Mouse (Mus musculus): ENCODE measurements around the gene Olfr211.

The Olfr211 gene

DNA sequence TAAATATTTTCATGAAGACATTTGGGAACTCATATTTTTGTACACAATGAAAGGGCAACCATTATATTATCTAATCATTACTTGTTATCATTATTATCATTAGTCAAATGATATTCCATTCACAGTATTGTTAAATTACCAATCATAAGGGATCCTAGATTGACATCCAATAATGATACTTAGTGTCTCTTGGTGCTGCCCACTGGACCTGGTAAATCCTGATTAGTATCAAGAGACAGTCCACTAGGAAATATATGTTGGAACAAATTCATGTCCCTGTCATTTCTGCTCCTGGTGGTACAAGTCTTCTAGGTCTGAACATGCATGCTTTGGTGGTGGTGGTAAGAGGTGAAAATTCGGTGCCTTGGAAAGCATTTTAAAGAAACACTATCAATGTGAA, 49.3 kb downstream of the Olfr211 start, which contains the start of gene Olfr213:
TSS of gene Olfr213 (plus strand) at position 301 of the 400 bp plus-strand sequence.
- TF ChIP-seq GATA4 (IDR thresholded peaks at IDR 0.05; ENCODE audit: insufficient replicate concordance, low read length): no peak

- TF ChIP-seq GATA4 (IDR thresholded peaks at IDR 0.05; ENCODE audit: insufficient replicate concordance, low read length): no peak
Observed at GRCm38 (mm10) chr6:116542500-116542899, 53.6 kb downstream of the Olfr211 start.

All from liver, adult (tissue).